Mouse (Mus musculus) liver, embryonic 14.5 days (tissue): ENCODE data around the gene Fzr1.

Experiments used
- CTCF ChIP-seq: IDR thresholded peaks from 2 replicates; pipeline ENCODE4 v1.5.1; 2016; ENCODE audit warnings: antibody characterized with exemption, low read depth, control low read depth
- EP300 ChIP-seq: IDR thresholded peaks from 2 replicates; pipeline ENCODE4 v1.6.1; 2016; ENCODE audit warnings: antibody characterized with exemption, low read depth

DNA sequence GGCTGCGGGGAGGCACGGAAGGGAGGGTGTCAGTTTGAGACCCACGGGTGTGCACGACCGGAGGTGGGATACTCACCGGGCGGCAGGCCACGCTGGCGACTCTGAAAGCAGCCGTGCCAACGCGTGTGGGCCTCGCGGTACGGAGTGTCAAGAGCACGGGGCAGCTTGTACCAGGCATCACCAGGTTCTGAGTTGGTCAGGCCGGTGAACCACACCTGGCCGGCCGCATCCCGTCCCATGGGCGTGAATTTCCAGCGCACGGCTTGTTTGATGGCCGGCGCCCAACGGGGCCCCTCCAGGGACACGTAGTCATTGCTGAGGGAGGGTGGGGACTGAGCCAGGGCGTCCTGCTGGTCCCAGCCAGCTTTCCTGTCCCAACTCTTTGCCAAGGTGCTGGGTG lies 13.7 kb downstream of the Fzr1 start:
- TF ChIP-seq CTCF (no peak), EP300 (no peak)
